Comparison of ENCODE assay signal across 7 mouse cellular contexts in the genomic region with DNA sequence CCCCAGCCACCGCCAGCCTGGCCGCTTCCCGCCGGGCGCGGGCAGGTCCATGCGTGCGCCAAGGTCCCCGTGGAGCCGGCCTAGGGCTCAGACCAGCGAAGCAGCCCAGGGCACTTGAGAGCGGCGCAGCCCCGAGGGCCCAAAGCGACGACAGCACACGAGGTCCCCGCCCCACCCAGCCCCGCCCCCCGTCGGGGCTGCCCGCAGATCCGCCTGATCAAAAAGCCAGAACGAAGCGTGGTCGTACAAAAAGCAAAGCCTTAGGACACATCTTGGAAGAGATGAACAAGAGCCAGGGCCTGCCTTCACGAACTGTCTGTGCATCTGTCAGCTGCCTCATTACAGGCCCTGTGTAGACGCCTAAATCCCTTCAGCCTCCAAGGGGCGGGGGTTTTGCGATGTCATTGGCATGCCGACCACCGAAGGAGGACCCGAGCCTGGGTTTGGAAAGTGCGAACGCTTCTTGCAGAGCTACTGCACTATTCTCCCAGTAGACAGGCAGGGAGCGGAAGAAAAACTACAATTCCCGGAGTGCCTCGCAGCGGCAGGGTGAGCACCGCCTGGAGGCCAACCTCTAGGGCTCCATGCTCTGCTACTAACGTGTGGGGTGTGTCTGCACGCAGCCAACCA. TPM values are rescaled to one million over a fixed set of nuclear protein-coding genes. Genes with fewer than 3 reads are reported as not detected.
A peak's percentile ranks its signal among the peaks of the same experiment; 100 is the strongest.
DNase-seq lines count a peak whose midpoint lies in the region; ATAC-seq lines count a peak whose summit lies in the region.

No protein-coding gene starts in this region.

- ATAC-seq in intestine, embryonic 16.5 days, result peak; percentile 97
- ATAC-seq in midbrain, embryonic 11.5 days (ENCODE audit: low FRiP score), result peak; percentile 96

- DNase-seq in adrenal gland, adult 2 months, result peak; percentile 95
- peak; percentile 89 for DNase-seq in embryo, embryonic 11.5 days (ENCODE audit: low read depth, low spot score)
- peak; percentile 91 to 92 for DNase-seq in gastrocnemius, postnatal 36 days
- peak; percentile 96 for DNase-seq in left cerebral cortex, postnatal 36 days (ENCODE audit: low spot score in 2 of 2)
- peak; percentile 100 for DNase-seq in midbrain, embryonic 11.5 days (ENCODE audit: low spot score, missing footprints)
- DNase-seq in skeletal muscle tissue, adult 2 months (ENCODE audit: low read depth, low spot score), result peak; percentile 95

- H3K9me3 ChIP-seq in intestine, embryonic 16.5 days (ENCODE audit: control insufficient read depth, low read length), result no peaks in the 10 kb centered on the region
- H3K9me3 ChIP-seq in midbrain, embryonic 11.5 days (ENCODE audit: control insufficient read depth, low read length), result no peaks in the 10 kb centered on the region

- H3K36me3 ChIP-seq in intestine, embryonic 16.5 days (ENCODE audit: control insufficient read depth, insufficient read depth, low read length), result no peaks in the 10 kb centered on the region
- H3K36me3 ChIP-seq in midbrain, embryonic 11.5 days (ENCODE audit: control insufficient read depth, insufficient read depth, low read length), result no peaks in the 10 kb centered on the region

- peak overlapping the region; percentile 89 for H3K4me3 ChIP-seq in intestine, embryonic 16.5 days (ENCODE audit: low read length)
- peak overlapping the region; percentile 84 for H3K4me3 ChIP-seq in midbrain, embryonic 11.5 days (ENCODE audit: low read depth, low read length)

- H3K4me2 ChIP-seq in intestine, embryonic 16.5 days (ENCODE audit: low read depth, low read length), result peak overlapping the region; percentile 69
- peak overlapping the region; percentile 72 for H3K4me2 ChIP-seq in midbrain, embryonic 11.5 days

- WGBS in intestine, embryonic 16.5 days, result under 1% methylated on average over 42 of the region's 42 CpGs
- WGBS in midbrain, embryonic 11.5 days, result under 1% methylated on average over 42 of the region's 42 CpGs

- peaks cover 13% of the 10 kb centered on the region for H3K4me1 ChIP-seq in intestine, embryonic 16.5 days (ENCODE audit: control insufficient read depth, insufficient read depth, low read length)
- peaks cover 11% of the 10 kb centered on the region for H3K4me1 ChIP-seq in midbrain, embryonic 11.5 days (ENCODE audit: control insufficient read depth, insufficient read depth, low read length)

- H3K27me3 ChIP-seq in intestine, embryonic 16.5 days (replicated peaks; ENCODE audit: control insufficient read depth, insufficient read depth, low read length), result no peaks in the 10 kb centered on the region
- H3K27me3 ChIP-seq in midbrain, embryonic 11.5 days (ENCODE audit: control insufficient read depth, insufficient read depth, low read length), result no peaks in the 10 kb centered on the region

- H3K27ac ChIP-seq in intestine, embryonic 16.5 days (ENCODE audit: low read length), result peak overlapping the region; percentile 92
- H3K27ac ChIP-seq in midbrain, embryonic 11.5 days (ENCODE audit: low read depth, low read length), result peak overlapping the region; percentile 73

- intact Hi-C loops in gastrocnemius, postnatal 36 days (cut with DNase I), result no loop called here
- intact Hi-C loops in left cerebral cortex, postnatal 36 days (cut with DNase I), result no loop called here

- peak overlapping the region; percentile 91 for H3K9ac ChIP-seq in intestine, embryonic 16.5 days (ENCODE audit: low read depth, low read length)
- peak overlapping the region; percentile 82 for H3K9ac ChIP-seq in midbrain, embryonic 11.5 days (ENCODE audit: low read length)

RNA-seq across cellular contexts. Expression of gene Ice1, which starts 0.3 kb away (rescaled TPM):
- total RNA-seq in adrenal gland, adult 2 months (2021), result 10 to 100 TPM; 22.4 to 23.7 TPM
- 9.7 and 10.0 TPM in 2 replicates for polyA plus RNA-seq in adrenal gland, adult 2 months (2012; rRNA removed)
- 10 to 100 TPM; 13.6 to 14.5 TPM for total RNA-seq in gastrocnemius, postnatal 36 days (2021)
- 8.3 and 10.7 TPM in 2 replicates for polyA plus RNA-seq in intestine, embryonic 16.5 days (2015; fragmentation: Nextera tagmentation; extraction: Ambion mirVana)
- 10 to 100 TPM; 57.3 to 73.3 TPM for total RNA-seq in left cerebral cortex, postnatal 36 days (2021)
- polyA plus RNA-seq in midbrain, embryonic 11.5 days (2014; fragmentation: Nextera tagmentation; extraction: Ambion mirVana), result 28.4 and 28.9 TPM in 2 replicates

Comparison
In these comparisons a context has a peak if more than half of its experiments do, and no peak if none do; other contexts are left out.
1. Peak in every context shown above with its lines: DNase-seq, ATAC-seq, H3K4me3 ChIP-seq and H3K27ac ChIP-seq.